Mouse (Mus musculus) limb, embryonic 10.5 days (tissue): ENCODE measurements around the gene Dagla. TPM values are rescaled to one million over a fixed set of nuclear protein-coding genes. Genes with fewer than 3 reads are reported as not detected.
A peak's percentile ranks its signal among the peaks of the same experiment; 100 is the strongest.

Experiments
- DNase-seq: peaks from one replicate; pipeline ENCODE4 v3.0.0-alpha.2; 2017; ENCODE audit warnings: low spot score
- H3K27ac ChIP-seq: fragments of 300-500 bp; sonication (generic); 2 replicates; pipeline ENCODE4 v1.5.1; 2016; ENCODE audit warnings: mild to moderate bottlenecking
- H3K27me3 ChIP-seq: fragments of 300-500 bp; sonication (generic); 2 replicates; pipeline ENCODE4 v1.6.1; 2016; ENCODE audit warnings: low read depth, mild to moderate bottlenecking; ENCODE audit not compliant: poor library complexity, severe bottlenecking
- H3K36me3 ChIP-seq: fragments of 300-500 bp; sonication (generic); 2 replicates; pipeline ENCODE4 v1.6.1; 2016; ENCODE audit warnings: mild to moderate bottlenecking, moderate library complexity
- H3K4me1 ChIP-seq: fragments of 300-500 bp; sonication (generic); 2 replicates; pipeline ENCODE4 v1.6.1; 2016
- H3K4me3 ChIP-seq: fragments of 300-500 bp; sonication (generic); 2 replicates; pipeline ENCODE4 v1.5.1; 2016; ENCODE audit warnings: mild to moderate bottlenecking, moderate library complexity
- H3K9me3 ChIP-seq: fragments of 300-500 bp; sonication (generic); replicated peaks from 2 replicates; pipeline ENCODE4 v1.6.1; 2016; ENCODE audit warnings: mild to moderate bottlenecking
- WGBS: fragments of 180-500 bp; shearing (Covaris S2); methylation state at CpG from one replicate; pipeline ENCODE4 v1.1.7; 2016; 5-methylcytosine and 5-hydroxymethylcytosine counted together
- polyA plus RNA-seq: library from polyadenylated mRNA; unstranded; fragments of >200 nt; fragmentation: Nextera tagmentation; extraction: Ambion mirVana; gene quantifications from 2 replicates; pipeline ENCODE4 v1.2.1, GENCODE M21; 2016

Dagla gene
- polyA plus RNA-seq, 1 experiment from 2014 or later: 2.2 TPM

DNA sequence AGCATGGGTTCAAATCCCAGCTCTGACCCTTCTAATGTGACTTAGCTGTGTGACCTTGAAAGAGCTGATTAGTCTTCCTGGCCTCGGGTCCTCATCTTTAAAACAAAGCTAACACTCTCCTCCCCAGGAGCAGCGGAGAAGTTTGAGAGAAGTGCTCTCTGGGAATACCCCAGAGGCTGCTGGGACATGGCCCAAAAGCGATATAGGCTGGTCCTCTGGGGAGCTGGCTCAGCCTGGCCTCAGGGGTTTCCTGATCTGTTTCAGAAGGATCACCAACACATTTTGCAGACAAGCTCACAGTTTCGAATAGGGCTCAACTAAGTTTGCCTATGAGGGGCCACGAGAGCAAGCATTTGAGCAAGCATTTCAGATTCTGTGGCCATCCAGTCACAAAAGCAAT is 34.3 kb downstream of the Dagla start:
- H3K36me3 ChIP-seq: no peaks in the 10 kb centered on the region
- no peaks in the 10 kb centered on the region for H3K9me3 ChIP-seq
- H3K27me3 ChIP-seq: peaks cover 24% of the 10 kb centered on the region
- 87% methylated on average over 5 of the region's 5 CpGs for WGBS
- no peak overlapping the region for H3K4me3 ChIP-seq
- peaks cover 53% of the 10 kb centered on the region for H3K4me1 ChIP-seq
- no peak overlapping the region for H3K27ac ChIP-seq
- DNase-seq: no peak

- Histone ChIP-seq H3K27me3 (peaks cover 35% of the 10 kb centered on the region), H3K27ac (no peak overlapping the region), H3K4me1 (peaks cover 55% of the 10 kb centered on the region), H3K9me3 (no peaks in the 10 kb centered on the region), H3K36me3 (no peaks in the 10 kb centered on the region), H3K4me3 (no peak overlapping the region)
- 68% methylated on average over 15 of the region's 15 CpGs for WGBS
- no peak for DNase-seq
Observed at GRCm38 (mm10) chr19:10268851-10269250, 35.8 kb downstream of the Dagla start.

DNA sequence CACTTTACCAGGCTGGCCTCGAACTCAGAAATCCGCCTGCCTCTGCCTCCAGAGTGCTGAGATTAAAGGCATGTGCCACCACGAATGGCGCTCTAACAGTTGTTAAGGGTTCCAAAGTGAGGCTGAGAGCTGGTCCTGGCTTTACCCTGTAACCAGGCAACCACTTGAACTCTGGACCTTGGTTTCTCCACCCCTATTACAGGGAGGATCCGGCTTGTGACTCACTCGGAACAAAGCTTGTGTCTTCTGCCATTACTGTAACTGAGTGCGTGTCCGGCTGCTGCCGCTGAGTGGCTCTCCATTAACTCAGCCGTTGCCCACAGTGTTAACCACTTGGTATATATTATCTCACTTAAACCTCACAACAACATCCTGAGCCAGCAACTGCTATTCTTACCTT is 36.7 kb downstream of the Dagla start:
- no peaks in the 10 kb centered on the region for H3K36me3 ChIP-seq
- H3K27ac ChIP-seq: no peak overlapping the region
- H3K4me3 ChIP-seq: no peak overlapping the region
- peaks cover 53% of the 10 kb centered on the region for H3K4me1 ChIP-seq
- H3K9me3 ChIP-seq: no peaks in the 10 kb centered on the region
- H3K27me3 ChIP-seq: peaks cover 44% of the 10 kb centered on the region
- WGBS: 94% methylated on average over 10 of the region's 10 CpGs
- DNase-seq: no peak

DNA sequence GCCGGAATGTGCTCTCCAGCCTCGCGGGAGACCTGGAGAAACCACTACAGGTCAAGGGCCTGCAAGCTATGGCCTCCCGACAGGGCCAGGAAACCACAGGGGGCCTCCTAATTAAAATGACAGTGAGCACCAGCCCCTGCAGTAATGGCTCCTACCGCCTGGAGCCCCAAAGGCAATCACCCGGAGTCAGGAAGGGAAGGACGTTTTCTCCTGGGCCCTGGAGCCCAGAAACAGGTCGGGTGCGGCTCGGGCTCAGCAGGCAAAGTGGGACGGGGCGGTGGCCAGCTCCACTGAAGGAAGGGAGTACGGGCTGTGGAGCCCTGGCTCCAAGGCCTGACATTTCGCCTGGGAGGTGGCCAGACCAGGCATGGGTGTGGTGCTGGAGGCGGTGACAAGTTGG is 37.6 kb downstream of the Dagla start:
- Histone ChIP-seq H3K4me3 (peak overlapping the region; percentile 21), H3K4me1 (peaks cover 48% of the 10 kb centered on the region), H3K27me3 (peaks cover 46% of the 10 kb centered on the region), H3K27ac (peak overlapping the region; percentile 53), H3K9me3 (no peaks in the 10 kb centered on the region), H3K36me3 (no peaks in the 10 kb centered on the region)
- WGBS: 12% methylated on average over 15 of the region's 15 CpGs
- DNase-seq: peak; percentile 59

DNA sequence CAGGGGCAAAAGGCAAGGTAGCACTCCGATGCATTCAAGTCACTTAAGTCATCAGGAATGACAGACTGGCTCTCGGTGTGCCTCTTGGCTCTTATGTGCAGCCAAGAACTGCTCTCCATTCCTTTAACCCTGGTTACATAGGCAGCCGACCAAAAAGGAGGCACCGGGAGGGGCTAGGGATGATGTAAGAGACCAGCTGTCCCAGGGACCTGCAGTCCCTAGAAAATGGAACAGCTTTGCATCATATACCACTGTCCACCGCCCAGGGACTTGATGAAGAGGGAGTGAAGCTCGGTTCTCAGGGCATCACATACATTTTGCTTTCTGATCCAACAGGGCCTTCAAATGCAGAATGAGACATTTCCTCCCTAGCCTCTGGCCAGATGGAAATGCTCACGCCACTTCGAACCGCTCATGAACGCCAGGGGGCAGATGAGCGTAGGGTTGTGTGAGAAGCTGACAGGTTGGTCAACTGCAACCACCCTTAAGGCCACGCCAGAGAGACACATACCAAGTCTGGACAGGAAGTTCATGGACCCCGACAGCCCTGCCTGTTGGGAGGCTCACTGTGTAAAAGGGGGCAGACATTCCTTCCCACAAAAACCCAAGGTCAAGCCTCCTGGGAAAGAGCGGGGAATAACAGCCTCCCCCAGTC is 38.4 kb downstream of the Dagla start:
- H3K4me3 ChIP-seq: peak overlapping the region; percentile 21
- H3K36me3 ChIP-seq: no peaks in the 10 kb centered on the region
- H3K9me3 ChIP-seq: no peaks in the 10 kb centered on the region
- 22% methylated on average over 14 of the region's 14 CpGs for WGBS
- peaks cover 50% of the 10 kb centered on the region for H3K4me1 ChIP-seq
- peak; percentile 82 for DNase-seq
- peaks cover 50% of the 10 kb centered on the region for H3K27me3 ChIP-seq
- peak overlapping the region; percentile 53; the same call in 1 of the 2 replicates for H3K27ac ChIP-seq

GRCm38 (mm10) chr19:10261369-10261768 is 43.3 kb downstream of the Dagla start:
- Histone ChIP-seq H3K27me3 (peaks cover 73% of the 10 kb centered on the region), H3K36me3 (no peaks in the 10 kb centered on the region), H3K9me3 (no peaks in the 10 kb centered on the region), H3K4me3 (no peak overlapping the region), H3K4me1 (peaks cover 40% of the 10 kb centered on the region), H3K27ac (no peak overlapping the region)
- DNase-seq: no peak
- 39% methylated on average over 7 of the region's 7 CpGs for WGBS

DNA sequence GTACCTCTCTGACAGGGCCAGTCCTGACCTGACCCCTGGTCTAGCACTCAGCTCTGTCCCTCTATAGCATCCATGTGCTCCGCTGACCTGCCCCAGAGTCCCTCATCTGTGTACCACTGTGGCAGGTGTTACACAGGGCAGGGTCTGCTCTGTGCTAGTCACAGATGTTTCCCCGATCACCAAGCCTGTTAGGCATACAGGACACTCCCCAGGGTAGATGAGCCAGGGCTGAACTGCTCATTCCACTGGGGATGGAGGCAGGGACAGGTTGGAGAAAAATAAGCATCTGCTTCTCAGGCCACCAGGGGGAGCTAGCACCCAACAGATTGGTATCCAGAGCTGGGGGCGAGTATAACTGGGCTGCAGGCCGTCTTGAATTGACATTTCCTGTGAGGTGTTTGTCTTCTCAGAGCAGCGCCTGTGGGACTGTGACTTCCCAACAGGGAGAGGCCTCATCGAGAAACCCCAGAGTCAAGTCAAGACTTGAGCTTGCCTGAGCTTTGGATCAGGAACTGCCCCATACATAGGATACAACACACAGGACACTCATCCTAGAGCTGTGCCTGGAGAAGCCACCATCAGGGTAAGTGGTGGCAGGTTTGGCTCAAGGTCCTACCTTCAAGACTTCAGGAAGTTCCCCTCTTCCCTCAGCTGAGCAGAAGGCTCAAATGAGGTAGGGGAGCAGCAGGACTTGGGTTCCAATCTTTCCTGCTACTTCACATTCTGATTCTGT is 46.2 kb downstream of the Dagla start:
- H3K27me3 ChIP-seq: peaks cover 59% of the 10 kb centered on the region
- H3K36me3 ChIP-seq: no peaks in the 10 kb centered on the region
- no peaks in the 10 kb centered on the region for H3K9me3 ChIP-seq
- H3K27ac ChIP-seq: no peak overlapping the region
- DNase-seq: peak; percentile 89
- peaks cover 22% of the 10 kb centered on the region for H3K4me1 ChIP-seq
- H3K4me3 ChIP-seq: no peak overlapping the region
- 23% methylated on average over 6 of the region's 6 CpGs for WGBS

GRCm38 (mm10) chr19:10248128-10248527 is 56.5 kb downstream of the Dagla start:
- Histone ChIP-seq H3K4me1 (peaks cover 46% of the 10 kb centered on the region), H3K27ac (peak overlapping the region; percentile 37; the same call in 1 of the 2 replicates), H3K27me3 (peaks cover 46% of the 10 kb centered on the region), H3K36me3 (no peaks in the 10 kb centered on the region), H3K4me3 (0 out of 2 replicates have a peak overlapping the region, but pooled peaks have one; percentile 1), H3K9me3 (no peaks in the 10 kb centered on the region)
- DNase-seq: no peak
- 34% methylated on average over 20 of the region's 20 CpGs for WGBS

GRCm38 (mm10) chr19:10247165-10247564 is 57.5 kb downstream of the Dagla start:
- H3K36me3 ChIP-seq: no peaks in the 10 kb centered on the region
- H3K4me1 ChIP-seq: peaks cover 54% of the 10 kb centered on the region
- H3K4me3 ChIP-seq: no peak overlapping the region
- WGBS: 20% methylated on average over 6 of the region's 6 CpGs
- H3K27me3 ChIP-seq: peaks cover 46% of the 10 kb centered on the region
- no peaks in the 10 kb centered on the region for H3K9me3 ChIP-seq
- no peak for DNase-seq
- peak overlapping the region; percentile 37; the same call in 1 of the 2 replicates for H3K27ac ChIP-seq

- no peaks in the 10 kb centered on the region for H3K9me3 ChIP-seq
- H3K27me3 ChIP-seq: peaks cover 34% of the 10 kb centered on the region
- no peaks in the 10 kb centered on the region for H3K36me3 ChIP-seq
- WGBS: 14% methylated on average over 3 of the region's 3 CpGs
- H3K4me3 ChIP-seq: no peak overlapping the region
- peak; percentile 67 for DNase-seq
- H3K27ac ChIP-seq: peak overlapping the region; percentile 80
- H3K4me1 ChIP-seq: peaks cover 73% of the 10 kb centered on the region
Observed at GRCm38 (mm10) chr19:10244183-10244582, 60.5 kb downstream of the Dagla start.

DNA sequence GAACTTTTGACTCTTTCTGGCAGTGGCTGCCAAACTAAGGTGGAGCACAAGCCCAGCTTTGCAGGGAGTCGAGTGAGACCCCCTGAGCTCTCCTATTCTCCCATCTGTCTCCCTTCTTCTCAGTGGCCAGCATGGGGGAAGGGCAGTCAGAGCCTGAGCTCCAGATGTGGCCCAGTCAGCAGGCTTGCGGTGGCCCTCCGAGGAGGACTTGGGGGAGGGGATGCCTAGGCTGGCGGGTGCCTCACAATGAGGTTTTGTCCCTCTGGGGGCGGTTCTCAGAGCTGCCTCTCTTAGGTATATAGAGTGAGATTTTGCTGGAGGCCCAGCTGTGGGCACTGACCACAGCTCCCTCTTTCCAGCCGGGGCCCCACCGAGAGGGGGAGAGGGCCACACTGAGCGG is 61.8 kb downstream of the Dagla start:
- no peaks in the 10 kb centered on the region for H3K9me3 ChIP-seq
- peak; percentile 70 for DNase-seq
- H3K36me3 ChIP-seq: no peaks in the 10 kb centered on the region
- H3K4me3 ChIP-seq: peak overlapping the region; percentile 10; the same call in 1 of the 2 replicates
- WGBS: 9% methylated on average over 8 of the region's 8 CpGs
- H3K4me1 ChIP-seq: peaks cover 75% of the 10 kb centered on the region
- H3K27me3 ChIP-seq: peaks cover 25% of the 10 kb centered on the region
- peak overlapping the region; percentile 80 for H3K27ac ChIP-seq

GRCm38 (mm10) chr19:10240654-10241305 is 63.9 kb downstream of the Dagla start, which contains the start of gene Myrf:
Gene Myrf (minus strand): TSS chr19:10240748.
- H3K9me3 ChIP-seq: no peaks in the 10 kb centered on the region
- DNase-seq: peak; percentile 92
- H3K36me3 ChIP-seq: no peaks in the 10 kb centered on the region
- peaks cover 60% of the 10 kb centered on the region for H3K4me1 ChIP-seq
- peak within 1 kb of the TSS; percentile 89 for H3K27ac ChIP-seq
- WGBS: 7% methylated on average over 43 of the region's 43 CpGs
- H3K27me3 ChIP-seq: peaks cover 10% of the 10 kb centered on the region; the same call in 1 of the 2 replicates
- H3K4me3 ChIP-seq: peak within 1 kb of the TSS; percentile 68
